Mouse (Mus musculus) left cerebral cortex, adult 2 months (tissue): ENCODE results near the gene Ccdc92b. TPM values are rescaled to one million over a fixed set of nuclear protein-coding genes. Genes with fewer than 3 reads are reported as not detected.
"Not testable (repeated sequence)": the region's sequence is repeated elsewhere in the genome, so short reads cannot be mapped to it uniquely, and the experiment has no call there.

Experiments
- DNase-seq, 2 experiments: peaks; one replicate each; pipeline ENCODE4 v3.0.0; 2021 to 2022; ENCODE audit warnings: low spot score in 2 of 2, mixed read lengths in 1 of 2; ENCODE audit errors: extremely low spot score in 1 of 2
- H3K27ac ChIP-seq: fragments of 200-600 bp; 2 replicates; pipeline ENCODE4 v1.8.1; 2022
- H3K4me3 ChIP-seq: fragments of 200-600 bp; 2 replicates; pipeline ENCODE4 v1.8.1; 2022
- CTCF ChIP-seq: fragments of 200-600 bp; IDR thresholded peaks from 2 replicates; pipeline ENCODE4 v1.8.1; 2022; ENCODE audit warnings: antibody characterized with exemption, mild to moderate bottlenecking, moderate library complexity
- intact Hi-C: fragments of 180-260 bp; cut with DNase I; formaldehyde crosslinking; loops from one replicate; pipeline ENCODE4 v1.15.1; 2025
- long read RNA-seq, 2 experiments: library from polyadenylated mRNA; stranded (forward); transcript quantifications; one replicate each; pipeline ENCODE4 v2.0.0; 2021; ENCODE audit warnings: borderline mapping rate in 2 of 2
- total RNA-seq, 2 experiments: library from RNA; stranded (reverse); gene quantifications; 2 replicates each; pipeline ENCODE4 v1.2.3; 2021

The Ccdc92b gene
- total RNA-seq = 10 to 100 TPM; 29.8 to 31.7 TPM
- long read RNA-seq, experiment 1, full-length matches to known transcripts = 29 of 42 reads
- long read RNA-seq, experiment 1, partial matches to known transcripts = 8 of 42 reads
- long read RNA-seq, experiment 1, other reads (novel, unspliced or antisense) = 5 of 42 reads
- long read RNA-seq, experiment 2, full-length matches to known transcripts = 20 of 35 reads
- long read RNA-seq, experiment 2, partial matches to known transcripts = 9 of 35 reads
- long read RNA-seq, experiment 2, other reads (novel, unspliced or antisense) = 6 of 35 reads

DNA sequence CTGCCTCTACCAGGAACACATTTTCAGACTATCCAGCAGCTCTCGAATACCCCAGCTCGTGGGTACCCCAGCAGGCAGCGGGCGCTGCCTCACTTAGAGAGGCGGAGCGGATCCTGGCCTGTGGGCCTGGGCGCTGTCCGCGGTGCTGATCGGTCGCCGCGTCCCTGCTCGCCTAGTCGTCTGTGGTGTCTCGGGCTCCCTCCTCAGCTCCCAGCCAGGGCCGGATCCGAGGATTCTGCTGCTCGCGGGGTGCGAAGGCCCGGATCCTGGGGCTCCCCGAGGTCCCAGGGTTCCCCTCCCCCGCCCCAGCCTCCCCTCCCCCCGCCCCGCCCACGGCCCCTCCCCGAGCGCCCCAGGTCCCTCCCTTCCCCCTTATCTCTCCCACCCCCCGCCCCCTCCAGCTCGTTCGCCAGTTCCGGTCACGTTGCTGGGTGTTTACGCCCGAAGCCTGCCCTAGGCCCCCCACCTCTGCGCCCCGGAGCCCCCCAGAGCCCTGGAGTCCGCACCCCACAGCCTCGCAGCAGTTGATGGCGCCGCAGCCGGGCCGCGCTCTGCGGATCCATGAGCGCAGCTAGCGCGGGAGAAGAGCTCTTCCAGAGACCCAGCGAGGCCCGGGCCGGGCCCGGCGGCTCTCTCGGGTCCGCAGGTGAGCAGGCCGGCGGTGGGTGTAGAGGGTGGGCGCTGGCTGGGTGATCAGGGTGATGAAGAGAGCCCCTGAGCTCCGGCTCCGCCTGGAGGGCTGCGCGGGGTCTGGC, at the start of gene Ccdc92b:
Gene Ccdc92b, plus strand, starts transcription at position 405 of the 755 bp plus-strand sequence.
- peak; percentile 69 to 73 for DNase-seq
- intact Hi-C loops = loop anchor here (5.0 kb wide), 1 partner anchor 62 kb away; no protein-coding TSS in a partner anchor
- Histone ChIP-seq H3K4me3 (peak within 1 kb of the TSS; percentile 72), H3K27ac (peak within 1 kb of the TSS; percentile 93)
- no peak; the same call in 1 of the 2 replicates for TF ChIP-seq CTCF

DNA sequence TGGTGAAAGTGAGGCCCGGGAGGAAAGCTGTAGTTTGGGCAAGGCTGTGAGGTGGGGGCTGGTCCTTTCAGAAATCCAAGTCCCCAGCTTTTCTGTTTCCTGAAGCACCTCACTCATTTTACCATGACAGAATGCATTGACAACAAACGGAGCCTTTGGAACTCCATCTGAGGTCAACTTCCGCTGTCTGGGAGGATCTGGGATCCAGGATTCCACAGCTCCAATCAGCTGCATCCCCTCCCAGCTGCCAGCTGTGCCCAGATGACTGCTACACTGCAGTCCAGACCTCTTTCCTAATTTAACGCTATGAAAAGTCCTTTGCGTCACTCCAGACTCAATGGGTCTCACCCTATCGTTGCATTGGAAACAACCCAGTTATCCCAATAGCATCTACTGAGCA, 49.7 kb upstream of the Ccdc92b start:
- no peak for DNase-seq
- no peak overlapping the region for H3K4me3 ChIP-seq
- H3K27ac ChIP-seq = peak overlapping the region; percentile 82
- intact Hi-C loops = no loop called here
- no peak for TF ChIP-seq CTCF

DNA sequence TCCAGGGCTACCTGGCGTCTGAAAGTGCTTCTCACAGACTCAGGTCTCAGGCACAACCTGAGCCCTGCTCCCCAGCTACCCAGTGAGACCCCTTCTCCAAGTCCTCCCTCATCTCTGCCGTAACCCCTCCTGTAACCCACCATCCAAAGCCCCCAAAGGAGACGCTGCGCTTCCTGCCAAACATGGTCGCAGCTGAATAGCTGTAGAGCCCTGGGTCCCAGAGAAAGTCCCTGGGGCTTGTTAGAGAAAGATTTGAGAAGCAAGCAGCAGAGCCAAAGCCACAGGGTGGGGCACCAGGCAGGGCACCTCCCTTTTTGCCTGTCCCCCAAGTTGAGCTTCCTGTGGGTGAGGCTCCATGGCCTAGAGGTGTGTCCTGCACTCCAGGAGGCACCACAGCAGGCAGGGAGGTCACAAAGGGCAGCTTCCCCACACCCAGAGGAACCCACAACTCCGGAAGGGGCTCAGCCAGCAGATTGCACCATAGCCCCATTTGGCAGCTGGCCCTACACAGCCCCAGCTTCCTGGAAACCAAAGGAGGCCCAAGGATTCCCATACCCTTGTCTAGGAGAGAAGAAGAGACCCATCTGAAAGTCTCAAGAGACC, 46.8 kb upstream of the Ccdc92b start:
- no peak overlapping the region for H3K27ac ChIP-seq
- no peak for TF ChIP-seq CTCF
- no peak overlapping the region for H3K4me3 ChIP-seq
- DNase-seq = no peak
- intact Hi-C loops = no loop called here

- no peak overlapping the region for H3K27ac ChIP-seq
- no peak overlapping the region for H3K4me3 ChIP-seq
- no peak for DNase-seq
- no peak for TF ChIP-seq CTCF
- intact Hi-C loops = no loop called here
These were observed 44.5 kb upstream of the Ccdc92b start for GRCm38 (mm10) chr11:74574768-74575434.

DNA sequence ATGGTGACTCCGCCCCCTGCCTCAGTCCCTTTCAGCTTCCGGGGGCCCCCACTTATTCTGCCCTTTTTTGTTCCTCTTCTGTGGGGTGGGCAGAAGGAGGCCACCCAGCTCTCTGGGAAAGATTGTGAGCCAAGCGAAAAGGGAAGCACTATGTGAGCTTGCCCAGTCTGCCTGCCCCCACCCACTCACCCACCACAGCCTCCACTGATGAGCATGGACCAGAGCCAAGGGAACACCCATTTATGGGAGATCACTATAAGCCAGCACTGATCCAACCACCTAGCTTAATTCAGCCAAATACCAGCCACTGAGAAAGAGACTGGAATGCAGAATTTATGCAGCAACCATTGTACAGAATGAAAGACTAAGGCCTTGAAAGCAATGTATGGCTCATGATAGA, 43.5 kb upstream of the Ccdc92b start:
- DNase-seq = peak in 1 of 2 experiments; percentile 47
- TF ChIP-seq CTCF = no peak

DNA sequence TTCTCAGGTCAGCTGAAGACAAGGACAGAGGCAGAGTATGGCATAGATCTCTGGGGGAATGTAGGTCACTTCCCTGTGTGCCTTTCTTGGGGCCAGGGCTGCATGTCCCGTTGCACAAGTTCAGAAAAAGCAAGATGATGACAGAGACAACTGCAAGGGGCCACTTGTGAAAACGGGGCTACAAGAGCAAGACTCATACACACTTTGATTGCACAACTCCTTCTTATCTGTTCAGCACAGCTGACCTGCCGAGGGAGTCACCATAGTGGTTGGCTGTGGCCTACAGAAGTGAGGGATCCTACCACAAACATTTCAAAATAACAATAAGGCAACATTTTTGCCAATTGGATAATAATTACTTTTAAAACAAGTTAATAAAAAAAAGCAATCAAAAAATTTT, 42.3 kb upstream of the Ccdc92b start:
- Histone ChIP-seq H3K27ac (no peak overlapping the region), H3K4me3 (no peak overlapping the region)
- intact Hi-C loops = no loop called here
- TF ChIP-seq CTCF = no peak
- no peak for DNase-seq

More for the DNA sequence above, 43.5 kb upstream of the Ccdc92b start:
- no peak overlapping the region for H3K4me3 ChIP-seq
- H3K27ac ChIP-seq = no peak overlapping the region
- intact Hi-C loops = no loop called here

DNA sequence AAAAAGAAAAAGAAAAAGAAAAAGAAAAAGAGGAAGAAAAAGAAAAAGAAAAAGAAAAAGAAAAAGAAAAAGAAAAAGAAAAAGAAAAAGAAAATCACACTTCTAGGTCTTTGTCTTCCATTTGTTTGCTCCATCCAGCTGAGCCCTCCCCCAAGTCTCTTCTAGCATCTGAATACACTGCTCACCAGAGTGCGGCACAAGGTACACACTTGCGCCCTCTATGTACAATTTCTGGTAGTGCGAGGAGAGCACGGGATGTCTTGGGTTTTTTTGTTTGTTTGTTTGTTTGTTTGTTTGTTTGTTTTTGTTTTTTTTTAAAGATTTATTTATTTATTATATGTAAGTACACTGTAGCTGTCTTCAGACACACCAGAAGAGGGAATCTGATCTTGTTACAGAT, 38.1 kb upstream of the Ccdc92b start:
- H3K27ac ChIP-seq, intact Hi-C loops, H3K4me3 ChIP-seq, DNase-seq: not testable (repeated sequence)
- peak; percentile 38 for TF ChIP-seq CTCF

DNA sequence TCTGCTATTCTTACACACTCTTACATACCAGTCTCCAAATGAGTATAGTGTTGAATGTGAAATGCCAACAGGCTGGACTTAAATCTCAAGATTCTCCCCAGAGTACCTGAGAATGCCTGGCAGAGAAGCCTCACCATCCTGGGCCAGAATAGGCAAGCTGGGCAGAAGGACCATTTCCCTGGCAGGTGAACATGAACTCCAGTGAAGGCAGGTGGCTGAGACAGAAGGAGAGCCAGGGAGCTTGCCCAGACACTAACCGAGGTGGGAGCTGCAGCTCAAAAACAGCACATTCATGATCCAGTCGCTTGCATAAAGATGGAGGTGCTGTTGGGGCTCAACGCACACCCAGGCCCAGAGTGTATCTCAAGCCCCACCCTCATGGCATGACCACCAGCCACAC, 36.9 kb upstream of the Ccdc92b start:
- Histone ChIP-seq H3K27ac (no peak overlapping the region), H3K4me3 (no peak overlapping the region)
- intact Hi-C loops = no loop called here
- DNase-seq = no peak
- no peak for TF ChIP-seq CTCF

DNA sequence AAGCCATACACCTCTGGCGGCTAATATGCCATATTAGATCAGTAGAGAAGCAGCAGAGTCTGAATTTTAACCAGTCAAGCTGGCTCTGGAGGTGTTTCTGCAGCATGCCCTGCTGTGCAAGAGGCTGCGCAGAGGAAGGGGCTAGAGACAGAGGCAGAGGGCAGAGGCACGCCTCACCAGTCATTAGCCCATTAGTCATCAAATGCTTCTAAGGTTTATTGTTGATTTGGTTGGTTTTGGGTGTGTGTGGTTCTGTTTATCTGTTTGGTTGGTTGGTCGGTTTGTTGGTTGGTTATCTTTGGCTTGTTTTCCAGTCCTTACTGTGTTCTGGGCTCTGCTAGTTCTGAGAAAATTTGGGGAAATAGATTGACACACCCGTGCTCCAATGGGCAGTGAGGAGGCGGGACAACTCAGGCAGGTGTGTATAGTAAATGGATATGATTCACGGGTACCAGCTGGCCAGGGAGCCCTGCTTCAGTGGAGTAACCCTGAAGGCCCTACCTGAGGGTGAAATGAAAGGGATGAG, 35.5 kb upstream of the Ccdc92b start:
- intact Hi-C loops = no loop called here
- H3K27ac ChIP-seq = peak overlapping the region; percentile 44; the same call in 1 of the 2 replicates
- no peak overlapping the region for H3K4me3 ChIP-seq
- TF ChIP-seq CTCF = no peak
- no peak for DNase-seq

DNA sequence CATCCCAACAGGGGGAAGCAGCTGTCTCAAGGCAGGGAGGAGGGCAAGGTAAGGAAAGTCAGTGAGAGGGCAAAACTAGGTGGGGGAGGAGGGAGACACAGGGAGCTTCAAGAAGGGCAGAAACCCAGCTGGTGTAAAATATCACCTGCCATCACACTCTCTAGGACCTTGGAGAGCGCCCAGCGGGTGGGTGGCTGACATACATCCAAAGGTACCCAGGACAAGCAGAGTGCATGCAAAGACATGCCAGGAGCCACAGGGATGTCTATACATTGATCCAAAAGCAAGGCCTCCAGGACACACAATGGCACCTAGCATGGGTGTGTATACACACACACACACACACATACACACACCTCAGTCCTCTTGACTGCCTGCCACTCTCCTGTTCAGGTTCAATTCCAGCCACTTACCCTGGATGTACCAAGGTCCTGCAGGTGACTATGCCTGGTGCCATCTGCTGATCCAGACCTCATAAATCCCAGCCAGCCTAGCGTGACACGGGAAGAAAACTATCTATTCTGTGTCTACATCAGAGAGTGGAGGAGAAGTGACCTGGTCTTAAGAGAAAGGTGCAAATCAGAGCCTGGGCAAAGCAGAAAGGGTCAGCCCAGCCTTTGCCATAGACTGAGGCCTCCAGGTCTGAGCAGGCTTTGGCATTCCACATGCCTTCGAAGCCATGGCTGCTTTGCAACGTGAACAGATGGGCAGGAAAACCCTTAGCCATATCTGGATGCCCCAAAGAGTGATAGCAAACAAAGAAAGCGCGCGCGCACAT, 34.3 kb upstream of the Ccdc92b start:
- Histone ChIP-seq H3K27ac (peak overlapping the region; percentile 47; the same call in 1 of the 2 replicates), H3K4me3 (no peak overlapping the region)
- no peak for TF ChIP-seq CTCF
- intact Hi-C loops = no loop called here
- DNase-seq = no peak

DNA sequence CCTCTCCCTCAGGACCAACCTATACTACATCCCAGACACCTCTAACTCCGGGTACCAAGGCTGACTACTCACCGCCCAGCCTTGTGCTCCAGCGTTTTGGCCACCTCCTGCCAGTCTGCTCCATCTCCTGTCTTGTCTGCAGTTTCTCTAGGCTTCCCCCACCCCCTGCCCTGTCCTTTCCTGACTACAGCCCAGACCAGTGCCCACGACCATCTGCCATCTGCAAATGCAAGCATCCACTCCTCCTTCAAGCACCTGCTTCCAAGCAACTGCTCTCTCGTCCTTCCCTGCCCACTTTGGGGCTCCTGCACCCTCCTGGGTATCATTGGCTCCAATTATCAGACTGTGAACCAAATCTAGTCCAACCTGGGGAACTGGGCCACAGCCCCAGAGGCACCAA, 33.0 kb upstream of the Ccdc92b start:
- no peak overlapping the region; the same call in 1 of the 2 replicates for H3K4me3 ChIP-seq
- DNase-seq = peak in 1 of 2 experiments; percentile 59
- peak overlapping the region; percentile 47 for H3K27ac ChIP-seq
- intact Hi-C loops = loop anchor here (2.0 kb wide), 1 partner anchor 28 kb away; no protein-coding TSS in a partner anchor
- TF ChIP-seq CTCF = no peak
